Mouse (Mus musculus) midbrain, embryonic 14.5 days (tissue): Measurements from ENCODE around the gene Cdk14. TPM values are rescaled to one million over a fixed set of nuclear protein-coding genes. Genes with fewer than 3 reads are reported as not detected.

ENCODE experiments used
- ATAC-seq: fragments of 200-750 bp; cut with Nextera tagmentation; 2 replicates; pipeline ENCODE4 v1.8.0; 2017; ENCODE audit warnings: moderate number of reproducible peaks, moderate library complexity; ENCODE audit not compliant: low FRiP score, low TSS enrichment
- DNase-seq: peaks from one replicate; pipeline ENCODE4 v3.0.0-alpha.2; 2015
- H3K27ac ChIP-seq: fragments of 300-500 bp; sonication (generic); replicated peaks from 2 replicates; pipeline ENCODE4 v1.5.1; 2014; ENCODE audit warnings: mild to moderate bottlenecking, low read depth, low read length, moderate library complexity
- H3K27me3 ChIP-seq: fragments of 300-500 bp; sonication (generic); 2 replicates; pipeline ENCODE4 v1.6.1; 2014; ENCODE audit warnings: low read length, control low read depth, mixed read lengths; ENCODE audit not compliant: control insufficient read depth, insufficient read depth
- H3K36me3 ChIP-seq: fragments of 300-500 bp; sonication (generic); 2 replicates; pipeline ENCODE4 v1.6.1; 2014; ENCODE audit warnings: low read length, control low read depth; ENCODE audit not compliant: control insufficient read depth, insufficient read depth
- H3K4me1 ChIP-seq: fragments of 300-500 bp; sonication (generic); 2 replicates; pipeline ENCODE4 v1.6.1; 2014; ENCODE audit warnings: mild to moderate bottlenecking, antibody characterized with exemption, low read length, control low read depth; ENCODE audit not compliant: control insufficient read depth, insufficient read depth
- H3K4me2 ChIP-seq: fragments of 300-500 bp; sonication (generic); 2 replicates; pipeline ENCODE4 v1.6.1; 2014; ENCODE audit warnings: mild to moderate bottlenecking, low read length, moderate library complexity
- H3K4me3 ChIP-seq: fragments of 300-500 bp; sonication (generic); replicated peaks from 2 replicates; pipeline ENCODE4 v1.5.1; 2014; ENCODE audit warnings: low read depth, low read length
- H3K9ac ChIP-seq: fragments of 300-500 bp; sonication (generic); replicated peaks from 2 replicates; pipeline ENCODE4 v1.6.1; 2014; ENCODE audit warnings: mild to moderate bottlenecking, low read length, moderate library complexity
- H3K9me3 ChIP-seq: fragments of 300-500 bp; sonication (generic); 2 replicates; pipeline ENCODE4 v1.6.1; 2016; ENCODE audit warnings: low read length, control low read depth, mixed read lengths; ENCODE audit not compliant: control insufficient read depth
- WGBS: fragments of 180-500 bp; shearing (Covaris S2); extraction: QIAGEN DNeasy Blood & Tissue Kit; methylation state at CpG from one replicate; pipeline ENCODE4 v1.1.7; 2014; 5-methylcytosine and 5-hydroxymethylcytosine counted together
- polyA plus RNA-seq: library from polyadenylated mRNA; unstranded; fragments of >200 nt; fragmentation: Nextera tagmentation; extraction: Ambion mirVana; gene quantifications from 2 replicates; pipeline ENCODE4 v1.2.1, GENCODE M21; 2014

The Cdk14 gene
- polyA plus RNA-seq, 1 experiment from 2014 or later, result 54.0 TPM

DNA sequence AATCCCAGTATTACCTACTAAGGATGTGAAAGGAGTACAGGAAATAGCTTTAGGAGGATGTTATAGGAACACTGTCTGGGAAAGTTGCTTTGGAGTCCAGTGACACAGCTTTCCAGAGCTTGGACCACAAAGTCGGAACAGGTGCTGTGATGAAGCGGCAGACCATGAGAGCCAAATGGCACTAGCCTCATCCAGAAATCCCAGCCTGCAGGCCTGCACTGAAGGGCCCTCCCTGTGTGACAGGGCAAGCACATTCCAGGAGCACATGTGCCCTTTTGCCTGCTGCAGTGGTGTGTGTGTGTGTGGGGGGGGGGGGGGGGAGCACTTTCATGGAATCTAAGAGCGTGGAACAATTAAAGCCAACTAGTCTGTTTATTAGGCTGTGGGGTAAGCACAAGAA is 47.8 kb downstream of the Cdk14 start:
- no peak overlapping the region for H3K27ac ChIP-seq
- no peak overlapping the region for H3K9ac ChIP-seq
- WGBS, result 80% methylated on average over 3 of the region's 3 CpGs
- no peak overlapping the region for H3K4me3 ChIP-seq
- no peaks in the 10 kb centered on the region for H3K9me3 ChIP-seq
- ATAC-seq (no peak), DNase-seq (no peak)
- H3K27me3 ChIP-seq, result no peaks in the 10 kb centered on the region
- H3K4me1 ChIP-seq, result peaks cover 14% of the 10 kb centered on the region; the same call in 1 of the 2 replicates
- no peaks in the 10 kb centered on the region for H3K36me3 ChIP-seq
- H3K4me2 ChIP-seq, result no peak overlapping the region

DNA sequence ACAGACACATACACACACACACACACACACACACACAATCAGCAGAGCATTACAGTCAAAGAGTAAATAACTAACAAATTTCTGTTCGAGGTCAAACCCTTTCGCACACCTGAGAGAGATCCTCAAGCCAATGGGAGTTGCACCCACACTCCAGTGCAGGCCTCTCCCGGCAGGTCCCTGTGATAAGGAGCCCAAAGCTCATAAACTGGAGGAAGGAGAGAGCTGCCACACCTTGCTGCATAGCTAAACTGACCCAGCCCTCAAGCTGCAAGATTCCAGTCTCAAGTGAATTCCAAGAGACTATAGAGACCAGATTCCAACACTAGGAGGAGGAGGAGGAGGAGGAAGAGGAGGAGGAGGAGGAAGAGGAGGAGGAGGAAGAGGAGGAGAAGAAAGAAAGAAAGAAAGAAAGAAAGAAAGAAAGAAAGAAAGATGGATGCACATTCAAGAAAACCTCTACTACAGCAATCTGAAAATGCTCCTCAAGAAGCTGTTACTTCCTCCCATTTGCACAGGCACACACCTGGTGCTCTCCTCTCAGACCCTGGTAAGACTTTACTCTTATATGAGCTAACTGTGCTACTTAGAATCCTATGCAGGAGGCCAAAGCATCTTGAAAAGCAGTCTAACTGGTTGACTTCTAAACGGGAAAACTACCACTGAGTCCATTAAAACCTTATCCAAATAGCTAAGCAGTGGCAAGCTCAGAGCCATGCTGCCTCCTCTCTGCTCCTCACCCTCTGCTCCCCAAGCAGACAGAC is 49.6 kb downstream of the Cdk14 start:
- Histone ChIP-seq H3K9ac (no peak overlapping the region), H3K36me3 (no peaks in the 10 kb centered on the region), H3K4me3 (no peak overlapping the region), H3K4me1 (peaks cover 14% of the 10 kb centered on the region; the same call in 1 of the 2 replicates), H3K9me3 (no peaks in the 10 kb centered on the region), H3K27ac (no peak overlapping the region), H3K27me3 (no peaks in the 10 kb centered on the region), H3K4me2 (no peak overlapping the region)
- no peak for DNase-seq
- 89% methylated on average over 4 of the region's 4 CpGs for WGBS
- no peak for ATAC-seq

DNA sequence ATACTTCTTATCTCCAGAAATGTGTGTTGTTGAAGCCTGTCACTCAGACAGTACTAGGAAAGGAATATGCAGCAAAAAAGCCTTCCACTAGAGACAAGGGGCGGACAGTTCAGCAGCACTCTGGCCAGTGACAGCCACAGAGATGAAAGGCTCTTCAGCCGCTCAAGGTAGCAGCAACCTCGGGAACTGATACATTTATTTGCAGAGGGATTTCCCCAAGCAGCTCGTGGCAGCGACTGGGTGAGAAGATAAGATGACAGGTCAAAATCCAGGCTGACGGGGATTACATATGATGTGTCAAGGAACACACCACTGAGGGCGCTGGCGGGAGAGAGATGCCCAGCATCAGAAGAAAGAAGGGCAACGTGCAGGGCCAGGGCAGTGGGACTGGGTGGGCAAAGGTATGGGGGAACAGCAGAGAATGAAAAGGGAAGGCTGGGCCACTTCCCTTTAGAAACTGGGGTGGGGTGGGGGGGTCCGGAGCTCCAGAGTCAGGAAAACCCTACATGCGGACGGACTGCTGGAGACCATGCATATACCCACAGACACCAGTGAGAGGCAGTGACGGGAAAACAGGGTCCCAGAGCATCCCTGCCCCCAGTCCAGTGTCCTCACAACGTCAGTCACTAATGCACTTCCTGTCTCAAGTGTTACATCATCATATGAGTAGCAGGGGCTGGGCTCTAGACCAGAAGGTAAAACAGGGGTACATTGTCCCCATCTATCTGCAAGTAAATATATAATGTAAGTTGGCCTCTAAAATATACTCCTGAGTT is 51.5 kb downstream of the Cdk14 start:
- H3K9me3 ChIP-seq, result no peaks in the 10 kb centered on the region
- peaks cover 10% of the 10 kb centered on the region; the same call in 1 of the 2 replicates for H3K4me1 ChIP-seq
- H3K27ac ChIP-seq, result peak overlapping the region; percentile 38; the same call in 1 of the 2 replicates
- ATAC-seq, result peak; percentile 34; the same call in 1 of the 2 replicates
- 72% methylated on average over 14 of the region's 14 CpGs for WGBS
- no peaks in the 10 kb centered on the region for H3K27me3 ChIP-seq
- no peak overlapping the region for H3K4me2 ChIP-seq
- no peaks in the 10 kb centered on the region for H3K36me3 ChIP-seq
- peak; percentile 34 for DNase-seq
- no peak overlapping the region for H3K9ac ChIP-seq
- H3K4me3 ChIP-seq, result no peak overlapping the region

DNA sequence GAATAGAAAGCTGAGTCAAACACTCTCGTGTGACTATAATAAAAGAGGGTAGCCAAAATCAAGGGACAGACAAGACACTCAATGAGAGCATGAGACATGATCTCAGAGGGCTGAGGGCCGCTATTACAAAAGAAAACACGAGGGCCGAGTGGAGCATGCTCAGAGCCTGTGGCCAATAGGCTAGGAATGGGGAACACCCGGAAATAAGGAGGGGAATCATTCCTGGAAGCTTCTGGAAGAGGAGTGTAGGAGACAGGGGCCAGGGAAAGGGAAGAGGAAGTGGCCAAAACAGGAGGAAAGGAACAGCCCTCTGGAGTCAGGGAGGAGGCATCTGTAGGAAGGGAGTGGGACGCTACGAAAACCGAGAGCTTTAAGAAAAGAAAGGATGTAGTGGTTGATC is 52.6 kb downstream of the Cdk14 start:
- no peak overlapping the region for H3K27ac ChIP-seq
- no peak overlapping the region for H3K4me2 ChIP-seq
- no peak overlapping the region for H3K9ac ChIP-seq
- no peaks in the 10 kb centered on the region for H3K9me3 ChIP-seq
- ATAC-seq (no peak), DNase-seq (no peak)
- no peaks in the 10 kb centered on the region for H3K36me3 ChIP-seq
- no peak overlapping the region for H3K4me3 ChIP-seq
- WGBS, result 92% methylated on average over 8 of the region's 8 CpGs
- H3K27me3 ChIP-seq, result no peaks in the 10 kb centered on the region
- peaks cover 3% of the 10 kb centered on the region; the same call in 1 of the 2 replicates for H3K4me1 ChIP-seq

DNA sequence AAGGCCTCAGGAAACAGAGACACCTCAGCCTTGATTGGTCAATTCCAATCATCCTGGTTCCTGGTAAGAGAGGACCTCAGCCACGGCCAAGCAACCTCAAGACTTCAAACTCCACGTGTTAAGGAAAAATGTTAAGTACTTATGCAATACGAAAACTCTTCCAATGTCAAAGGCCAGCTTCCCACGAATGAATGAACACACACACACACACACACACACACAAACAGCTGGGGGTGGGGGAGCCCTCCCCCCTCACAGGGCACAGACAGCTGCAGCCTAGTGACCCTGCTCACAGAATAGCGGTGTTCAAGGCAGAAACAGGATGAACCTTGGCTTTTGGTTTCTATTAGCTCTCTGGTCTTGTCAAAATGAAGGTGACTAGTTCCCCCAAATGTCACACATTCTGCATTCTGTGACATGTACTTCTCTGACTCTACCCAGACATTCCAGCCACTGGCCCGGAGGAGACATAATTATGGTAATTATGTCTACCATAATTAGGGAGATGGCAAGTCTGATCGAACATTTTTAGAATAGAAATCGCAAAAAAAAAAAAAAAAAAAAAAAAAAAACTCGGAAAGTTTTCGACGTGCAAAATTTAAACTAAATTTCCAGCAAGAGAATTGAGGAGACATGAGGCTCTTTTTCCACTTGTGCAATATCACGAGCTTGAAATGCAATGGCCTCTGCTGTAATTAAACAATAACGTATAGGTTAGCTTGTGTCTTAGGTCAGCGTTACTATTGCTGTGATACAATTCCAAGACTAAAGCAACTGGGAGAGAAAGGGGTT is 54.6 kb downstream of the Cdk14 start:
- ATAC-seq (no peak), DNase-seq (no peak)
- no peak overlapping the region for H3K9ac ChIP-seq
- H3K27me3 ChIP-seq, result no peaks in the 10 kb centered on the region
- H3K9me3 ChIP-seq, result no peaks in the 10 kb centered on the region
- H3K27ac ChIP-seq, result no peak overlapping the region
- H3K4me1 ChIP-seq, result no peaks in the 10 kb centered on the region
- H3K4me2 ChIP-seq, result no peak overlapping the region
- no peaks in the 10 kb centered on the region for H3K36me3 ChIP-seq
- WGBS, result 89% methylated on average over 14 of the region's 14 CpGs
- H3K4me3 ChIP-seq, result no peak overlapping the region

DNA sequence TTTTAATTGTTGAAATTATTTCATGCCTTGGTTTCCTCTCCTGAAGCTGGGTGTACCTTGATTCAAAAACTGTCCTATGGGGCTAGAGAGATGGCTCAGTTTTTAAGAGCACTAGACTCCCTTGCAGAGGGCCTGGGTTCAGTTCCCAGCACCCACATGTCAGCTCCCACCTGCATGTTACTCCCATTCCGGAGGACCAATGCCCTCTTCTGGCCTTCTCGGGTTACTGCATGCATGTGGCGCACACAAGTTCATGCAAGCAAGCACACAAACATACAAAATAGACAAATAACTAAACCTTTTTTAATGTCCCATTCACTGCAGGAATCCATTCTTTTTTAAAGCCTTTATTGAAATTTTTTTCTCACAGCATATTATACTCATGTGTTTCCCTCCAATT is 58.4 kb downstream of the Cdk14 start:
- DNase-seq (no peak), ATAC-seq (no peak)
- Histone ChIP-seq H3K4me1 (no peaks in the 10 kb centered on the region), H3K4me3 (no peak overlapping the region), H3K27me3 (no peaks in the 10 kb centered on the region), H3K9ac (no peak overlapping the region), H3K9me3 (no peaks in the 10 kb centered on the region), H3K4me2 (no peak overlapping the region), H3K36me3 (no peaks in the 10 kb centered on the region), H3K27ac (no peak overlapping the region)
- 98% methylated on average over 3 of the region's 3 CpGs for whole genome bisulfite sequencing

DNA sequence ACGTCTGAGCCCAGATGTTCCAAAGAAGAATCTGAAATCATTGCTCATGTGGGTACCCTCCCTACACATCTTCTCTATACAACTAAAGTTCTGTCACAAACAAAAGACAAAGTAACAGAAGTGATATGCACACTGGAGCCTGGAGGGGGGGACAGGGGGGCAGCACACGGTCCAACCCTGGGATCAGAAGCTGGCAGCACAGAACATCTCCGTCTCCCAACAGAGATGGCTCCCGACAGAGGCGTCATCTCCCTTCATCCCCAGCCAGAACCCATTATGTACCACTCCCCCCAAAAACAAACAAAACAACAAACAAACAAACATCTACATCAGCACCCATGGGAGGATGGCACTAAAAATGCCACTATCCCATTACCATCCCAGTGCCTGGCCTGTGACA is 59.8 kb downstream of the Cdk14 start:
- 78% methylated on average over 5 of the region's 5 CpGs for WGBS
- Histone ChIP-seq H3K4me3 (no peak overlapping the region), H3K36me3 (no peaks in the 10 kb centered on the region), H3K27ac (no peak overlapping the region), H3K4me1 (no peaks in the 10 kb centered on the region), H3K4me2 (no peak overlapping the region), H3K27me3 (no peaks in the 10 kb centered on the region), H3K9ac (no peak overlapping the region), H3K9me3 (no peaks in the 10 kb centered on the region)
- no peak for ATAC-seq
- DNase-seq, result no peak

DNA sequence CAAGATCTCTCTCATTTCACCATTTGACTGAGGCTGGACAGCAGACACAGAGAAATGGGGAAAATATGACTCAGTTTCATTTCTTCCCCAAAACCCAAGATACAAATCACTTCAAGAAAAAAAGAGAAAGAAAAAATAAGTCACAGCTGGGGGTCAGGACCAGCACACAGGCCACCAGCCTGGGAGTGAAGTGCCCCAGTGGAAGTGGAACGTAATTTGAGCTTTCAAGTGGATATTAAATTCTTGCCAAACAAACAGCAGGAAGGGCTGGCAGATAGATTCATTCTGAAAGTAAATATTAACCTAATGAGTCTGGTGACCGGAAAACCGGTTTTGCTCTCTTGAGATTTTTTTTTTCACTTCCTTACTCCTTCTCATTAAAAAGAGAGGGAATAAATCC is 60.2 kb downstream of the Cdk14 start:
- DNase-seq (no peak), ATAC-seq (no peak)
- no peaks in the 10 kb centered on the region for H3K27me3 ChIP-seq
- H3K4me2 ChIP-seq, result no peak overlapping the region
- H3K4me3 ChIP-seq, result no peak overlapping the region
- 69% methylated on average over 3 of the region's 3 CpGs for WGBS
- no peaks in the 10 kb centered on the region for H3K9me3 ChIP-seq
- no peaks in the 10 kb centered on the region for H3K4me1 ChIP-seq
- H3K36me3 ChIP-seq, result no peaks in the 10 kb centered on the region
- H3K27ac ChIP-seq, result no peak overlapping the region
- no peak overlapping the region for H3K9ac ChIP-seq
